Mouse (Mus musculus) heart, adult 2 months (tissue): ENCODE measurements around the gene Gsg1l2. TPM values are rescaled to one million over a fixed set of nuclear protein-coding genes. Genes with fewer than 3 reads are reported as not detected.
A peak's percentile ranks its signal among the peaks of the same experiment; 100 is the strongest.

Experiments
- DNase-seq, 2 experiments: peaks; one replicate each; pipeline ENCODE4 v3.0.0; 2021
- H3K27ac ChIP-seq: fragments of 200-600 bp; 2 replicates; pipeline ENCODE4 v1.8.1; 2022
- H3K27me3 ChIP-seq: fragments of 200-500 bp; 2 replicates; pipeline ENCODE4 v1.6.1; 2012; ENCODE audit warnings: mild to moderate bottlenecking, low read length, inconsistent platforms, mixed read lengths; ENCODE audit not compliant: control insufficient read depth, insufficient read depth
- H3K36me3 ChIP-seq: fragments of 200-500 bp; 2 replicates; pipeline ENCODE4 v1.6.1; 2012; ENCODE audit warnings: low read length, inconsistent platforms; ENCODE audit not compliant: control insufficient read depth, insufficient read depth
- H3K4me1 ChIP-seq: fragments of 200-500 bp; 2 replicates; pipeline ENCODE4 v1.6.1; 2011; ENCODE audit warnings: low read length; ENCODE audit not compliant: control insufficient read depth, insufficient read depth
- H3K4me3 ChIP-seq: fragments of 200-600 bp; 2 replicates; pipeline ENCODE4 v1.8.1; 2022
- H3K79me2 ChIP-seq: fragments of 200-500 bp; replicated peaks from 2 replicates; pipeline ENCODE4 v1.6.1; 2012; ENCODE audit warnings: mild to moderate bottlenecking, inconsistent platforms, low read length, moderate library complexity, mixed read lengths; ENCODE audit not compliant: control insufficient read depth, insufficient read depth
- H3K9ac ChIP-seq: fragments of 200-500 bp; 2 replicates; pipeline ENCODE4 v1.6.1; 2012; ENCODE audit warnings: low read depth, mild to moderate bottlenecking, control low read depth, inconsistent platforms, low read length, mixed read lengths
- CTCF ChIP-seq: fragments of 200-600 bp; IDR thresholded peaks from 2 replicates; pipeline ENCODE4 v1.8.1; 2022; ENCODE audit warnings: antibody characterized with exemption, mild to moderate bottlenecking, moderate library complexity
- EP300 ChIP-seq: fragments of 200-500 bp; IDR thresholded peaks from 2 replicates; pipeline ENCODE4 v1.6.1; 2011; ENCODE audit warnings: low read depth, low read length, control low read depth; ENCODE audit not compliant: insufficient read depth
- POLR2A ChIP-seq: fragments of 200-500 bp; IDR thresholded peaks from 2 replicates; pipeline ENCODE4 v1.6.1; 2011; ENCODE audit warnings: mild to moderate bottlenecking, low read depth, low read length, control low read depth; ENCODE audit not compliant: insufficient read depth
- WGBS: fragments of 180-500 bp; shearing (Covaris S2); methylation state at CpG from one replicate; pipeline ENCODE4 v1.1.7; 2018; 5-methylcytosine and 5-hydroxymethylcytosine counted together
- intact Hi-C: fragments of 180-260 bp; cut with DNase I; formaldehyde crosslinking; loops from one replicate; pipeline ENCODE4 v1.15.1; 2025
- long read RNA-seq: library from polyadenylated mRNA; stranded (forward); transcript quantifications from one replicate; pipeline ENCODE4 v2.0.0, GENCODE M21; 2021
- polyA plus RNA-seq: library from polyadenylated mRNA; depleted of rRNA; stranded (reverse); fragments of >200 nt; gene quantifications from 2 replicates; pipeline ENCODE4 v1.2.3, GENCODE M21; 2012; rRNA removed
- total RNA-seq, 2 experiments: library from RNA; stranded (reverse); gene quantifications; 2 replicates each; pipeline ENCODE4 v1.2.3; 2021

The Gsg1l2 gene
- total RNA-seq (not detected), polyA plus RNA-seq (not detected in 2 replicates)
- long read RNA-seq: 0 reads

- TF ChIP-seq CTCF (no peak), POLR2A (no peak), EP300 (no peak)
- H3K9ac ChIP-seq: no peak within 1 kb of the TSS
- intact Hi-C loops: no loop called here
- no peaks in the 10 kb centered on the region for H3K79me2 ChIP-seq
- H3K36me3 ChIP-seq: no peaks in the 10 kb centered on the region
- H3K27ac ChIP-seq: no peak within 1 kb of the TSS
- no peaks in the 10 kb centered on the region for H3K4me1 ChIP-seq
- H3K4me3 ChIP-seq: no peak within 1 kb of the TSS
- WGBS: 84% methylated on average over 12 of the region's 12 CpGs
- DNase-seq: no peak
- no peaks in the 10 kb centered on the region for H3K27me3 ChIP-seq
These were observed at the start of gene Gsg1l2 for GRCm38 (mm10) chr11:67774379-67774778. Gsg1l2 (plus strand) TSS chr11:67774608.

DNA sequence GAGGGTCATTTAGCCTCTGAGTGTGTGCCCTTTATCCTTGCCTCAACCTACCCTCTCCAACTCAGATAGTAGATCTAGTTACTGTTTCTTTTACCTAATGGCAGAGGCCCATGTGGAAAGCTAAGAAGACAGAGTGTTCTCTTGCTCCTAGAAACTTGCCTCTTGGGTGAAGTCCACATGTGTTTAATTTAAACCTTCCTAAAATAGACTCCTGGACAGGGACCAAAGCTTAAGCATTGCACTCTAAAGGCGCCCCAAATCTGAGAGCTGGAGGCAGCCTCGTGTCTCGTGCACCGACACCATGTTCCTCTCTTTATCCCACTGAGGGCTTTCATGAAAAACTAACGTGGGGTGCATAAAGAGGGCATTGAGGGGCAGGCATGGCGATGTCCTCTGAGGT is 47.3 kb upstream of the Gsg1l2 start:
- DNase-seq: peak; percentile 13 to 20
- peaks cover 2% of the 10 kb centered on the region; the same call in 1 of the 2 replicates for H3K4me1 ChIP-seq
- H3K36me3 ChIP-seq: peaks cover 2% of the 10 kb centered on the region; the same call in 1 of the 2 replicates
- no peak overlapping the region for H3K9ac ChIP-seq
- WGBS: 54% methylated on average over 6 of the region's 6 CpGs
- intact Hi-C loops: no loop called here
- no peaks in the 10 kb centered on the region for H3K27me3 ChIP-seq
- peak overlapping the region; percentile 41; the same call in 1 of the 2 replicates for H3K27ac ChIP-seq
- no peak overlapping the region for H3K4me3 ChIP-seq
- TF ChIP-seq CTCF (no peak), EP300 (no peak), POLR2A (no peak)
- H3K79me2 ChIP-seq: no peaks in the 10 kb centered on the region

- peaks cover 2% of the 10 kb centered on the region; the same call in 1 of the 2 replicates for H3K4me1 ChIP-seq
- TF ChIP-seq EP300: no peak
- no peak for TF ChIP-seq CTCF
- no peak for TF ChIP-seq POLR2A
- peaks cover 2% of the 10 kb centered on the region; the same call in 1 of the 2 replicates for H3K36me3 ChIP-seq
- no peaks in the 10 kb centered on the region for H3K27me3 ChIP-seq
- no peaks in the 10 kb centered on the region for H3K79me2 ChIP-seq
- no peak overlapping the region for H3K4me3 ChIP-seq
- intact Hi-C loops: no loop called here
- H3K27ac ChIP-seq: no peak overlapping the region
- DNase-seq: no peak
- H3K9ac ChIP-seq: no peak overlapping the region
These were observed 45.7 kb upstream of the Gsg1l2 start for GRCm38 (mm10) chr11:67728726-67729125.

DNA sequence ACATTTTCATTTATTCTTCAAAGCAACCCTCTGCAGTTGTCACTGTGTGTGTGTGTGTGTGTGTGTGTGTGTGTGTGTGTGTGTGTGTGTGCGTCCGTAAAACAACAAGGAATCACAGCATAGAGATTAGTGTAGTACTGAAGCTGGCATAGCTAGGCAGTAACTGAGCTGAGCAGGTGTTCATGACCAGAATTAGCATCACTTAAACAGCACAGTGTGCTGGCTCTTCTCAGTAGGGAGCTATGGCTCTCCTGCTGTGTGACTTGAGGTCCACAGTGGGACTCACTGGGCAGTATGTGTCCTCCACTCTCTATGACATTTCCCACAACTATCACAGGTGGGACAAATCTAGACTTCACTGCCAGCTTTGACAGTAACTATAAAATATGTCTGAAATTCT is 43.4 kb upstream of the Gsg1l2 start:
- no peak for TF ChIP-seq CTCF
- no peak for TF ChIP-seq POLR2A
- no peak for TF ChIP-seq EP300
- Histone ChIP-seq H3K4me3 (no peak overlapping the region), H3K36me3 (peaks cover 2% of the 10 kb centered on the region; the same call in 1 of the 2 replicates), H3K79me2 (no peaks in the 10 kb centered on the region), H3K9ac (no peak overlapping the region), H3K27ac (no peak overlapping the region), H3K4me1 (peaks cover 2% of the 10 kb centered on the region; the same call in 1 of the 2 replicates), H3K27me3 (no peaks in the 10 kb centered on the region)
- DNase-seq: no peak
- 100% methylated on average over 2 of the region's 2 CpGs for WGBS
- intact Hi-C loops: no loop called here

- Histone ChIP-seq H3K27ac (no peak overlapping the region), H3K4me3 (no peak overlapping the region), H3K9ac (no peak overlapping the region), H3K27me3 (no peaks in the 10 kb centered on the region), H3K36me3 (no peaks in the 10 kb centered on the region), H3K4me1 (no peaks in the 10 kb centered on the region), H3K79me2 (no peaks in the 10 kb centered on the region)
- intact Hi-C loops: no loop called here
- TF ChIP-seq POLR2A: no peak
- TF ChIP-seq CTCF: no peak
- no peak for TF ChIP-seq EP300
- DNase-seq: no peak
- 50% methylated on average over 1 of the region's 1 CpGs for WGBS
These were observed 40.7 kb upstream of the Gsg1l2 start for GRCm38 (mm10) chr11:67733726-67734125.

DNA sequence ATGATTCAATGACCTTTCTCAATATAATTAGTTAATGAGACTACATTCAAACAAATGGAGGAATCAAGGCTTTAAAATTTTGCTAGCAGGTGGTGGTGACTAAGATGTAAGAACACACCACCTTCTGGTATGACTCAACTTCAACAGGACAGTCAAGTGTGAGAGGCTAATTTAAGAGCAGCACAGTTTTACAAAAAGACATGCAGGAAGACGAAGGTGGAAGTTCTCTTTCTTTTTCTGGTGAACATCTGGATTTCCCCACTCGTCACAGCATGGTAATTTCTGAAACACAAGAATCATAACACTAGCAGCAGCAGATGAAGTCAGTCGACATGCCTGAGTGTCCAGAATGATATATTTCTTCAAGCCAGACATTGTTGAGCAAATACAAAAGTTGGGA is 39.8 kb upstream of the Gsg1l2 start:
- H3K36me3 ChIP-seq: no peaks in the 10 kb centered on the region
- no peaks in the 10 kb centered on the region for H3K27me3 ChIP-seq
- no peak overlapping the region for H3K27ac ChIP-seq
- TF ChIP-seq POLR2A (no peak), CTCF (no peak), EP300 (no peak)
- intact Hi-C loops: no loop called here
- H3K4me1 ChIP-seq: no peaks in the 10 kb centered on the region
- no peak overlapping the region for H3K9ac ChIP-seq
- H3K4me3 ChIP-seq: no peak overlapping the region
- WGBS: 62% methylated on average over 3 of the region's 3 CpGs
- DNase-seq: no peak
- no peaks in the 10 kb centered on the region for H3K79me2 ChIP-seq
